Mouse (Mus musculus): Measurements from ENCODE around the gene Cgn. TPM values are rescaled to one million over a fixed set of nuclear protein-coding genes. Genes with fewer than 3 reads are reported as not detected.
A peak's percentile ranks its signal among the peaks of the same experiment; 100 is the strongest.
"Not testable (repeated sequence)": the region's sequence is repeated elsewhere in the genome, so short reads cannot be mapped to it uniquely, and the experiment has no call there.

The Cgn gene
- total RNA-seq, 1 experiment from 2014 or later: 3.3 TPM

DNA sequence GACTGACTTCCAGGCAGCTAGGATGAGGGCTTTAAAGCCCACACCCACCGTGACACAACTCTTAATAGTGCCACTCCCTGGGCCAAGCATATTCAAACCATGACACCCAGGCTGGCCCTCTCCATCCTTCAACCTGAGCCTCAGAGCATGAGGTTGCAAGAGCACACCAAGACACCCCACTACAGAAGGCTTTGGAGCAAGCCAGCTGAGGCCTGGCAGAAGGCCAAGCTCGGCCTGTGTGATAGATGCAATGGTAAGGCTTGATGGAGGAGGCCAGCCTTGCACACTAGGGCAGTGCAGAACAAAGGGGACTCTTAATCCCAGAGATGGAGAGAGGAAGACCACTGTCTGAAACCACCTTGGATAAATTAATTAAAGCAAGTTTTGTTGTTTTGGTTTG lies 3.2 kb upstream of the Cgn start:
- peak; percentile 27 for DNase-seq

DNA sequence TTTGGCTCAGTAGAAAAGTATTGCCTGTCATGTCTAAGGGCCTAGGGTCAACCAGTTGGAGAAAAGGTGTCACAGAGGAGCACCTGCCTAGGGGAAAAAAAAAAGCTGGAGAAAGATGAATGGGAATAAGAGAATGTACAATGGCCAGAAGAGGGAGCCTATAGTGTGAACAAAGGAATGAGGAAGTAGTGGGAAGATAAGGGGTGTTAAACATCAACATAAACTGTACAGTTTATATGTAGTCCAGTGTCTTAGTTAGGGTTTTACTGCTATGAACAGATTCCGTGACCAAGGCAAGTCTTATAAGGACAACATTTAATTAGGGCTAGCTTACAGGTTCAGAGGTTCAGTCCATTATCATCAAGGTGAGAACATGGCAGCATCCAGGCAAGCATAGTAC lies 2.8 kb upstream of the Cgn start:
- no peak for DNase-seq

DNA sequence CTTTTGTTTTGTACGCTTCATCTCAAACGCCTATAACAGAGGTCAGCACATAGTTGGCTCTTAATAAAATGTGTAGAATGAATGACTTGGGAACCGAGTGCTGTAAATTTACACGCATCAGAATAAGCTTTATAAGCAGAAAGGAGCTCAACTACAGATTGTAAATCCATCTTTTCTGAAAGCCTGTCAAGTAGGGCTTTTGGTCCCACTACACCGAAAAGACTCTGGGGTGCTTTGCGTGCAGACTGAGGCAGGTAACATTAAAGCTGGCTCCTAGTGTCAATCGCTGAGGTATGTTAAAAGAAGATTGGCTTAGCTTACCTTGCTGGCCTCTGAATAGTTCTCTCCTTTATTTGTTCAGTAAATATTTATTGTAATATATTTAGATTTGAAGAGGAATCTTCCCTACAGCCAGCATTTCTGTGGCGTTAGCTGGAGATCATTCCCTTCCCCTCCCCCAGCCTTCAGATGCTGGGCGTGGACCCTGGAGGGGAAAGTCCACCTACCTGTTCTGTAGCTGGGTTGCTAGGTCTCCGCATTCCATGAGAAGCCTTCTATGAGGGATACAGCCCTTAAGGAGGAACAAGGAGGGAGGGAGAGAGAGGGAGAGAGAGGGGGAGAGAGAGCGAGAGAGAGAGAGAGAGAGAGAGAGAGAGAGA lies 959 bp upstream of the Cgn start:
- DNase-seq: no peak

DNA sequence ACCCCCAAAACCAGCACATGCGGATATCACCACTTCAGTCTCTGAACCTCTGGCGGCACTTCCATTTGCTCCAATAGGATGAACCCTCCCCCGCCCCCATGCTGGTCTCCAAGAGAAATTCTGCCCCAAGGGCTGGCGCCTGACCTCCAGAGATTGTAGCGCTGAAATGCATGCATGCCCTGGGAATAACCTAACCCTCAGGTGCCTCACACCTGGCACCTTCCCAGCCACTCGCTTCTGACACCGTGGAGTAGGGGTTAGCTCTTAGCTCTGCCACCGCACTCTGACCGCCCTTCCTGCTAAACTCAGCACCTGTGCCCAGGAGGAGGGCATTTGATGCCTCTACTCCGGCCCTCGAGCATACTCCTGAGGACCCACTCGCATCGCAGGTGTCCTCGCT lies 334 bp downstream of the Cgn start:
- DNase-seq: no peak

GRCm38 (mm10) chr3:94784171-94784701 lies 2.1 kb downstream of the Cgn start:
- no peak for DNase-seq

GRCm38 (mm10) chr3:94783462-94783931 lies 2.8 kb downstream of the Cgn start:
- no peak for DNase-seq

- DNase-seq: no peak
Observed at GRCm38 (mm10) chr3:94782936-94783335, 3.4 kb downstream of the Cgn start.

GRCm38 (mm10) chr3:94781356-94781755 lies 4.9 kb downstream of the Cgn start:
- no peak for DNase-seq

- DNase-seq: no peak
Observed at GRCm38 (mm10) chr3:94775886-94776285, 10.4 kb downstream of the Cgn start.

GRCm38 (mm10) chr3:94774039-94774438 lies 12.3 kb downstream of the Cgn start:
- peak; percentile 19 for DNase-seq

DNA sequence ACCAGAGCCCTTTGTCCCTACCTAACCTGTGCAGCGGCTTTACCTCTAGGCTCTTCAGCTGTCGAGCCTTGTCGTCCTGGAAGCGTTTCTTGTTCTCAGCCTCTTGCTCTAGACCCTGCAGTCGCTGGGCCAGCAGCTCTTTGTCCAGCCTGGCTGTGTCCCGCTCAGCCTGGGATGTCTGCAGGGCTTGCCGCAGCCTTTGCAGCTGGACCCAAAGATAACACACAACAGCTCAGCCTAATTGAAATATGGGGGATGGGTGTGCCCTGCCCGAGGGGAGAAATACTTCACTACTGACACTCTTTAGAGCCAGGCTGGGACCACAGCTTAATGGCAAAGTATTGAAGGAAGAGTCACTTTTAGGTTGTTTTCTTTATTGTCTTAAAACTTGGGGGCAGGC lies 20.8 kb downstream of the Cgn start:
- DNase-seq: not testable (repeated sequence)

GRCm38 (mm10) chr3:94764545-94765292 lies 21.6 kb downstream of the Cgn start:
- not testable (repeated sequence) for DNase-seq

DNA sequence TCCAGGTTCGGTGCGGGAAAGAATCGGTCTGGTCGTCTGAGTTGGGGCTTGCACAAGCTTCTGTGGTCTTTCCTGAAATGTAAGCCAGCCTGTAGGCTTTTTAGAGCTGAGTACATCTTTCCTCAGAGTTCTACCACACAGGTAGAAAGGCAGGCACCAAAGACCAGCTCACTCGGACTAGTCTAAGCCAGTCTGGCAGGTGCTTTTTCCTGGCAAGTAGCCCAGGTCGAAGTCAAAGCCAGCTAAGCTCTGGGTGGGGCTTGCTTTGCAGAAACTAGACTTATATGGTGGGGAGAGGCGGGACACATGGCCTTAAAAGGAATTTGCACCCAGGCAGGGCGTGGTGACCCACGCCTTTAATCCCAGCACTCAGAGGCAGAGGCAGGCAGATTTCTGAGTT lies 27.9 kb downstream of the Cgn start:
- DNase-seq: not testable (repeated sequence)

DNA sequence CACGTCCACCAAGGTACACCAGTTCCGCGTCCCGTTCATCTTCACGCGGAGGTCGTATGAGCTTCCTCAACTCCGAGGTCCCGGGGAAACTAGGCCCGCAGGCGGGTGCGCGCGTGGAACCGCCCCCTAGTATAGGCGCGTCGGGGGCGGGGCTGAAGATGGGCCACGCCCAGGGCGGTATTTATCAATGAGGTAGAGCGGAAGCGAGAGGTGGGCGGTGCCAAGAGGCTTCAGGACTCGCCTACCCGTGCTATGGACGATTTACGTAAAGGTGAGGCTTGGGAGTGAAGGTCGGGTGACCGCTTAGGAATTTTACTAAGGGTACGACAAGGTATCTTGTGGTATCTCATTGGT lies 28.3 kb downstream of the Cgn start:
- DNase-seq: peak; percentile 70

DNA sequence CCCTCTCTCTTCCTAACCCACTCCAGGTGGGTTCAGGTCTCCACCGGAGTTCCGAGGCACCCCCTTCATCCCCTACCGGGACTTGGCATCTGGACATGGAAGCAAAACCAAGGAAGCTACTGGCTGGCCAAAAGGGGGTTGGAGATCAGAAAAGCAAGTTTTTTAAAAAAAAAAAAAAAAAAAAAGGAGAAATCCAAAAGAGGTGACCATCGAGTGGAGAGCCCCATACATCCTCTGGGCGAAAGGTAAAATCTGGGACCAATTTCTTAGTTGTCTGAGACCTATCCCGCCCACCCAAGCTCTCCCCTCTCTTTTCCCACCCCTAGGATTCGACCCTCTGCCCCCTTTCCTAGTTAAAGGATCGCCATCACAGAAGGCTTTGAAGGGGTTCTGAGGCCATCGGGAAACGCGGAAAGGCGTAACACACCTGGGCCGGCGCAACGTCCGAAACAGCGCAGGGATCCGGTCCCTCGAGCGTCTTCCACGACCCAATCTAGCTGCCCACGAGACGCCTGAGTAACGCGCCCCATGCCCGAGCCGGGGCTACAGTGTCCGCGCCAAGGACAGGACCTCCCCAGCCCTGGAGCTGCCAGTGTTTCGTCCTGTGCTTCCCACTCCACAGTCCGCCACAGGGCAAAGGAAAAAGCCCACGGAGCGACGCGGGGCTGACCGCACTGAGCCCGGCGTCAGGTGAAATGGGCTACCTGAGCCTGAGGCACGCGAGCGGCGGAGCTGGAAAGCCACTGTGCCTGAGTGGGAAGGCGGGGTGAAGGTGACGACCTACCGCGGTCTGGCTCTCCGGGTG lies 28.8 kb downstream of the Cgn start:
- DNase-seq: not testable (repeated sequence)

DNA sequence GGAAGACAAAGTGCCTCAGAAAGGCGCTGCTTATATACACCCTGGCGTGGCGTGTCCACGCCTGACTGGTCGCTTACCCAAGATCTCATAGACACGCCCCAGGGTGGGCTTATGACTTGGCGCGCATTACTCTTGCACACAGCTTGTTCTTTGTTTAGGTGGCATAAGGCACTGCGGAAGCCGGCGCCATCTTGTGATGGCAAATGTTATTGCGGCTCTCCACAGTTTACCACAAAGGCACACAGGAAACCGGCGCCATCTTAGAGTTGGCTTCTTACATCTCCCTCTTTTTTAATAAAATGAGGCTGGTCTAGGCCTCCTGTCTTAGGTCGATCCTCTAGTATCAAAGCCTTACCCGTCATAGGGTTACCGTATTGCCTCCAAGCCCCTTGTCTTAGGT lies 40.6 kb downstream of the Cgn start:
- DNase-seq: no peak

- DNase-seq: peak; percentile 24
Observed at GRCm38 (mm10) chr3:94723637-94724036, 62.7 kb downstream of the Cgn start.

DNA sequence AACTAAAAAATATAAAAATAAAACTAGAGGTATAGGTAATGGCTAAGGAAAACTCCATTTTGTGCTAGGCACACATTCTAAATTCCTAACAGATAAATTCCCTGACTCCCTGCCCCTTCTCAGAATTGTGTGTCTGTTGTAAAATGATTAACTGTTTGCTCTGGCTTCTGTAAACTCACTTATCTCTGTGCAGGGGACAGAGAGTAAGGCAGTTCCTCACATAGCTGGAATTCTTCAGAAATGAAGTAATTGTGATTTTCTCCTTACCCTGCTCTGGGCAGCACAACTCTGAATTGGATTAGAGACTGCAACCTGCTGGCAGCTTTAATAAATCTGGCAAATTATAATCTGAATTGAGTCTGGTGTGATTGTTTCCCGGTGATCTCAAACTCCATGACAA lies 68.0 kb downstream of the Cgn start:
- not testable (repeated sequence) for DNase-seq

- DNase-seq: not testable (repeated sequence)
Observed at GRCm38 (mm10) chr3:94713424-94713823, 72.9 kb downstream of the Cgn start.

GRCm38 (mm10) chr3:94710591-94710990 lies 75.7 kb downstream of the Cgn start:
- not testable (repeated sequence) for DNase-seq
